Mouse (Mus musculus) kidney, adult 2 months (tissue): ENCODE measurements around the gene 4930579G24Rik. TPM values are rescaled to one million over a fixed set of nuclear protein-coding genes. Genes with fewer than 3 reads are reported as not detected.

Experiments
- DNase-seq: peaks from one replicate; pipeline ENCODE4 v3.0.0; 2021
- H3K27ac ChIP-seq: fragments of 200-500 bp; 2 replicates; pipeline ENCODE4 v1.5.1; 2012; ENCODE audit warnings: low read depth, low read length, control low read depth, inconsistent platforms; ENCODE audit not compliant: insufficient read depth
- H3K27me3 ChIP-seq: fragments of 200-500 bp; replicated peaks from 2 replicates; pipeline ENCODE4 v1.6.1; 2012; ENCODE audit warnings: mild to moderate bottlenecking, moderate library complexity, low read length, inconsistent platforms; ENCODE audit not compliant: control insufficient read depth, insufficient read depth
- H3K36me3 ChIP-seq: fragments of 200-500 bp; 2 replicates; pipeline ENCODE4 v1.6.1; 2012; ENCODE audit warnings: mild to moderate bottlenecking, moderate library complexity, low read length, inconsistent platforms; ENCODE audit not compliant: control insufficient read depth, insufficient read depth
- H3K4me1 ChIP-seq: fragments of 200-500 bp; 2 replicates; pipeline ENCODE4 v1.6.1; 2011; ENCODE audit warnings: low read length; ENCODE audit not compliant: control insufficient read depth, insufficient read depth
- H3K4me3 ChIP-seq: fragments of 200-500 bp; 2 replicates; pipeline ENCODE4 v1.5.1; 2011; ENCODE audit warnings: mild to moderate bottlenecking, low read depth, low read length, control low read depth; ENCODE audit not compliant: insufficient read depth
- CTCF ChIP-seq: fragments of 200-500 bp; conservative IDR thresholded peaks from 2 replicates; pipeline ENCODE4 v1.5.1; 2011; ENCODE audit warnings: low read depth, mild to moderate bottlenecking, control low read depth, low read length, moderate library complexity, mixed read lengths; ENCODE audit not compliant: insufficient read depth, insufficient read length
- POLR2A ChIP-seq: fragments of 200-500 bp; IDR thresholded peaks from one replicate; pipeline ENCODE4 v1.6.1; 2011; ENCODE audit warnings: low read depth, low read length, control low read depth
- WGBS: fragments of 180-500 bp; shearing (Covaris S2); methylation state at CpG from one replicate; pipeline ENCODE4 v1.1.7; 2018; 5-methylcytosine and 5-hydroxymethylcytosine counted together
- polyA plus RNA-seq: library from polyadenylated mRNA; depleted of rRNA; stranded (reverse); fragments of >200 nt; gene quantifications from 2 replicates; pipeline ENCODE4 v1.2.3, GENCODE M21; 2012; rRNA removed

The 4930579G24Rik gene
- polyA plus RNA-seq: 1.1 and 1.2 TPM in 2 replicates

GRCm38 (mm10) chr3:79628561-79629415 is at the start of gene 4930579G24Rik:
Gene 4930579G24Rik, plus strand, starts transcription at chr3:79629079.
- under 1% methylated on average over 60 of the region's 60 CpGs for WGBS
- Histone ChIP-seq H3K4me3 (peak within 1 kb of the TSS; percentile 66), H3K27me3 (no peaks in the 10 kb centered on the region), H3K36me3 (no peaks in the 10 kb centered on the region), H3K27ac (peak within 1 kb of the TSS; percentile 73), H3K4me1 (peaks cover 4% of the 10 kb centered on the region)
- TF ChIP-seq CTCF (no peak), POLR2A (peak; percentile 73)
- DNase-seq: peak; percentile 99

GRCm38 (mm10) chr3:79579891-79580575 is 48.8 kb upstream of the 4930579G24Rik start:
- no peak for DNase-seq
- Histone ChIP-seq H3K36me3 (no peaks in the 10 kb centered on the region), H3K27me3 (no peaks in the 10 kb centered on the region), H3K27ac (no peak overlapping the region), H3K4me3 (no peak overlapping the region), H3K4me1 (peaks cover 5% of the 10 kb centered on the region; the same call in 1 of the 2 replicates)
- 77% methylated on average over 5 of the region's 5 CpGs for WGBS
- TF ChIP-seq POLR2A: no peak
- TF ChIP-seq CTCF: no peak

DNA sequence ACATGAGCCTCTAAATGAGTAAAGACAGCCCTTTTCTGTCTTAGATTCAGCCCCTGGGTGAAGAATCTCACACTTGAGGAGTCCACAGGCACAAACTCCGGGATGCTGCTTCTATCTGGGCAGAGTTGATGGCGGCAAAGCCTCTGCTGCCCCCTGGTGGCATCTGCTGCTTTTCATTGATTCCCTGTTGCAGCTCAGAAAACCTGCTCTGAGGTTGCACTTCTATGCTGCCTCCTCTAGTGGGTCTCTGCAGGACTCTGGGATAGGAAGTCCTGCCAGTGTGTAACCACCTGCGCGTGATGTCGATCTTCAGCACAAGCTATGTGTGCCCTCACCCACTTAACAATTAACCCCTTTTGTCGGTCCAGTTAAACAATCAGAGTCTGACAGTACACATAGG is 42.1 kb upstream of the 4930579G24Rik start:
- no peak overlapping the region for H3K4me3 ChIP-seq
- H3K27ac ChIP-seq: no peak overlapping the region
- TF ChIP-seq CTCF (peak; percentile 95), POLR2A (no peak)
- H3K27me3 ChIP-seq: no peaks in the 10 kb centered on the region
- WGBS: 2% methylated on average over 6 of the region's 6 CpGs
- peaks cover 5% of the 10 kb centered on the region; the same call in 1 of the 2 replicates for H3K4me1 ChIP-seq
- peak; percentile 95 for DNase-seq
- no peaks in the 10 kb centered on the region for H3K36me3 ChIP-seq

GRCm38 (mm10) chr3:79589671-79590070 is 39.2 kb upstream of the 4930579G24Rik start:
- H3K27ac ChIP-seq: peak overlapping the region; percentile 41; the same call in 1 of the 2 replicates
- 42% methylated on average over 2 of the region's 2 CpGs for WGBS
- H3K36me3 ChIP-seq: peaks cover 2% of the 10 kb centered on the region; the same call in 1 of the 2 replicates
- TF ChIP-seq POLR2A (no peak), CTCF (no peak)
- peak; percentile 82 for DNase-seq
- peaks cover 11% of the 10 kb centered on the region; the same call in 1 of the 2 replicates for H3K4me1 ChIP-seq
- H3K27me3 ChIP-seq: no peaks in the 10 kb centered on the region
- no peak overlapping the region for H3K4me3 ChIP-seq

- DNase-seq: peak; percentile 86
- Histone ChIP-seq H3K4me1 (peaks cover 11% of the 10 kb centered on the region; the same call in 1 of the 2 replicates), H3K4me3 (peak within 1 kb of the TSS; percentile 99), H3K36me3 (peaks cover 6% of the 10 kb centered on the region), H3K27ac (peak within 1 kb of the TSS; percentile 78), H3K27me3 (no peaks in the 10 kb centered on the region)
- WGBS: 2% methylated on average over 63 of the region's 63 CpGs
- TF ChIP-seq CTCF (no peak), POLR2A (peak; percentile 73)
Measured at GRCm38 (mm10) chr3:79590863-79591792, 37.8 kb upstream of the 4930579G24Rik start, which contains the start of gene Ppid. Gene Ppid, plus strand, starts transcription at chr3:79591342.

DNA sequence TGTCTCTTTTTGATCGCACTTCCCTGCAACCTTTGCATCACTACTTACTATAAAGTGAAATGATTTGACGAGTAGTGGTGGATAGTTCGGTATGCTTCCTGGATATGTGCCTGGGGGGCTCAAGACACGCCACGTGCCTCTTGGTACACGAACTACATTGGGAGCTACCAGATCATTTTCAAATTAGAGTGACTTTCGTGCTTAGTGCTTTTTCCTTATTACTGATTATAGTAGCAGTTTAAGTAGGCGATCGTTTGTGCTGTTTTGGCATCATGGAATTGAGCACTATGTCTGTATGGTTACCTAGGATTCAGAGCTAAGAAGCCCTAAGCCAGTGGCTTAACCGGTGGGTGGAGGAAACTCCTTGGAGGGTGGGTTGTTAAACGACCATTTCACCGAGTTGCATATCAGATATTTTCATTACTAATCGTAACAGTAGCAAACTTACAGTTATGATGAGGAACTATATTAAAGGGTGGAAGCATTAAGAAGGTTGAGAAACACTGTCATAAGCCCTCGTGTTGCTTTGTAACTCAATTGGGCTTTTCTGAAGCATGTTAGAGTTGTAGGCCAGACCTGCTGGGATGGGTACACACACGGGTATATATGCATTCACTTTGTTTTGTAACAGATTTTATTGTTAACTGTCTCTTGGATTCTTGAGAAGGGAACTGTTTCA is 36.9 kb upstream of the 4930579G24Rik start:
- no peak for DNase-seq
- TF ChIP-seq CTCF (no peak), POLR2A (no peak)
- H3K4me3 ChIP-seq: peak overlapping the region; percentile 99
- peaks cover 8% of the 10 kb centered on the region for H3K36me3 ChIP-seq
- WGBS: 2% methylated on average over 15 of the region's 15 CpGs
- H3K27ac ChIP-seq: peak overlapping the region; percentile 78
- H3K4me1 ChIP-seq: peaks cover 11% of the 10 kb centered on the region; the same call in 1 of the 2 replicates
- H3K27me3 ChIP-seq: no peaks in the 10 kb centered on the region
